Mouse (Mus musculus) embryonic facial prominence, embryonic 13.5 days (tissue): ENCODE measurements around the gene Tagln. TPM values are rescaled to one million over a fixed set of nuclear protein-coding genes. Genes with fewer than 3 reads are reported as not detected.

Experiments
- ATAC-seq: fragments of 200-750 bp; cut with Nextera tagmentation; 2 replicates; pipeline ENCODE4 v1.8.0; 2017; ENCODE audit warnings: low read depth; ENCODE audit not compliant: insufficient number of reproducible peaks, insufficient read depth, low FRiP score, low TSS enrichment
- H3K27ac ChIP-seq: fragments of 300-500 bp; sonication (generic); 2 replicates; pipeline ENCODE4 v1.5.1; 2015; ENCODE audit warnings: moderate library complexity, mild to moderate bottlenecking, inconsistent platforms
- H3K27me3 ChIP-seq: fragments of 300-500 bp; sonication (generic); 2 replicates; pipeline ENCODE4 v1.6.1; 2015; ENCODE audit warnings: mild to moderate bottlenecking, inconsistent platforms
- H3K36me3 ChIP-seq: fragments of 300-500 bp; sonication (generic); 2 replicates; pipeline ENCODE4 v1.6.1; 2015; ENCODE audit warnings: mild to moderate bottlenecking, inconsistent platforms
- H3K4me1 ChIP-seq: fragments of 300-500 bp; sonication (generic); 2 replicates; pipeline ENCODE4 v1.6.1; 2015; ENCODE audit warnings: inconsistent platforms
- H3K4me2 ChIP-seq: fragments of 300-500 bp; sonication (generic); 2 replicates; pipeline ENCODE4 v1.6.1; 2015; ENCODE audit warnings: moderate library complexity, mild to moderate bottlenecking, inconsistent platforms
- H3K4me3 ChIP-seq: fragments of 300-500 bp; sonication (generic); 2 replicates; pipeline ENCODE4 v1.5.1; 2015; ENCODE audit warnings: mild to moderate bottlenecking, inconsistent platforms
- H3K9ac ChIP-seq: fragments of 300-500 bp; sonication (generic); 2 replicates; pipeline ENCODE4 v1.6.1; 2015; ENCODE audit warnings: mild to moderate bottlenecking, inconsistent platforms
- H3K9me3 ChIP-seq: fragments of 300-500 bp; sonication (generic); 2 replicates; pipeline ENCODE4 v1.6.1; 2016; ENCODE audit warnings: inconsistent platforms
- WGBS: fragments of 180-500 bp; shearing (Covaris S2); methylation state at CpG from one replicate; pipeline ENCODE4 v1.1.7; 2015; ENCODE audit warnings: mixed read lengths; 5-methylcytosine and 5-hydroxymethylcytosine counted together
- polyA plus RNA-seq: library from polyadenylated mRNA; unstranded; fragments of >200 nt; fragmentation: Nextera tagmentation; extraction: Ambion mirVana; gene quantifications from 2 replicates; pipeline ENCODE4 v1.2.1, GENCODE M21; 2015

Tagln gene
- polyA plus RNA-seq, 1 experiment from 2014 or later = 25.3 TPM

- H3K9me3 ChIP-seq = no peaks in the 10 kb centered on the region
- H3K27ac ChIP-seq = no peak overlapping the region
- H3K4me2 ChIP-seq = no peak overlapping the region
- no peaks in the 10 kb centered on the region for H3K27me3 ChIP-seq
- no peak overlapping the region for H3K9ac ChIP-seq
- WGBS = 67% methylated on average over 1 of the region's 1 CpGs
- no peak for ATAC-seq
- no peak overlapping the region for H3K4me3 ChIP-seq
- H3K4me1 ChIP-seq = peaks cover 32% of the 10 kb centered on the region
- peaks cover 46% of the 10 kb centered on the region for H3K36me3 ChIP-seq
Observed at GRCm38 (mm10) chr9:45931958-45932357, 3.9 kb downstream of the Tagln start.

DNA sequence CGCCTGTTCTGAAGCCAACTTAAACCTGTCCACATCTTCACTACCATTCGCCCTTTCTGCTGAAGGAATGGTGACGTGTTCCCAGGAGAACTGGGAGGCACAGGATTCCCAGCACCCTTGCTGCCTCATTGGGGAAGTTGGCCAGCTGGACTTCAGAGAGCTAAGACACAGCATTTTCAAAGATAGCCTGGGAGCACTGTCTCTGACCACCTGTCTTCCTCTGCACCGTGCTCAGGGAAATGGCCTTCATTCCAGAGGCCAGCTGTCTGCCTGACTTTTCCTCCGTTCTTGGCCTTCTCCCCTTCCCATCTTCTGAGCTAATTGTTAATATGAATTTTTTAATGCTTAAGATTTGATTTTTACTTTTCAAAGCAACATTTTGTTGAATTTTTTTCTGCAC, 6.6 kb downstream of the Tagln start:
- Histone ChIP-seq H3K4me2 (no peak overlapping the region), H3K36me3 (peaks cover 64% of the 10 kb centered on the region)
- 85% methylated on average over 5 of the region's 5 CpGs for WGBS

GRCm38 (mm10) chr9:45919895-45920294, 16.0 kb downstream of the Tagln start:
- Histone ChIP-seq H3K27ac (no peak overlapping the region), H3K4me3 (no peak overlapping the region), H3K36me3 (peaks cover 85% of the 10 kb centered on the region), H3K27me3 (no peaks in the 10 kb centered on the region), H3K9ac (no peak overlapping the region), H3K4me2 (no peak overlapping the region), H3K9me3 (no peaks in the 10 kb centered on the region), H3K4me1 (no peaks in the 10 kb centered on the region)
- WGBS = 76% methylated on average over 1 of the region's 1 CpGs
- no peak for ATAC-seq

More for the DNA sequence above, 6.6 kb downstream of the Tagln start:
- Histone ChIP-seq H3K9ac (no peak overlapping the region), H3K4me3 (no peak overlapping the region), H3K9me3 (no peaks in the 10 kb centered on the region), H3K4me1 (peaks cover 18% of the 10 kb centered on the region), H3K27ac (no peak overlapping the region), H3K27me3 (no peaks in the 10 kb centered on the region)
- ATAC-seq = no peak

GRCm38 (mm10) chr9:45917041-45917934, 18.6 kb downstream of the Tagln start:
- no peak for ATAC-seq
- Histone ChIP-seq H3K9me3 (no peaks in the 10 kb centered on the region), H3K36me3 (peaks cover 94% of the 10 kb centered on the region), H3K4me3 (no peak overlapping the region), H3K27me3 (no peaks in the 10 kb centered on the region), H3K9ac (no peak overlapping the region), H3K4me1 (no peaks in the 10 kb centered on the region), H3K4me2 (no peak overlapping the region), H3K27ac (no peak overlapping the region)
- WGBS = 92% methylated on average over 5 of the region's 5 CpGs

GRCm38 (mm10) chr9:45915659-45916058, 20.2 kb downstream of the Tagln start:
- Histone ChIP-seq H3K4me3 (no peak overlapping the region), H3K36me3 (peaks cover 96% of the 10 kb centered on the region), H3K27me3 (no peaks in the 10 kb centered on the region), H3K4me2 (no peak overlapping the region), H3K9ac (no peak overlapping the region), H3K4me1 (no peaks in the 10 kb centered on the region), H3K9me3 (no peaks in the 10 kb centered on the region), H3K27ac (no peak overlapping the region)
- WGBS = 91% methylated on average over 2 of the region's 2 CpGs
- ATAC-seq = no peak

GRCm38 (mm10) chr9:45911673-45912072, 24.2 kb downstream of the Tagln start:
- peaks cover 12% of the 10 kb centered on the region for H3K4me1 ChIP-seq
- no peak for ATAC-seq
- H3K4me3 ChIP-seq = no peak overlapping the region
- no peaks in the 10 kb centered on the region for H3K9me3 ChIP-seq
- no peak overlapping the region for H3K4me2 ChIP-seq
- H3K9ac ChIP-seq = no peak overlapping the region
- 70% methylated on average over 1 of the region's 1 CpGs for WGBS
- no peak overlapping the region for H3K27ac ChIP-seq
- H3K27me3 ChIP-seq = no peaks in the 10 kb centered on the region
- H3K36me3 ChIP-seq = peaks cover 76% of the 10 kb centered on the region

- Histone ChIP-seq H3K4me2 (no peak overlapping the region), H3K36me3 (peaks cover 69% of the 10 kb centered on the region)
- no peak for ATAC-seq
Observed at GRCm38 (mm10) chr9:45910995-45911394, 24.9 kb downstream of the Tagln start.

GRCm38 (mm10) chr9:45907078-45907428, 28.8 kb downstream of the Tagln start:
- Histone ChIP-seq H3K4me2 (peak overlapping the region; percentile 80), H3K4me3 (peak overlapping the region; percentile 86), H3K36me3 (peaks cover 47% of the 10 kb centered on the region), H3K4me1 (peaks cover 23% of the 10 kb centered on the region), H3K27me3 (no peaks in the 10 kb centered on the region), H3K9me3 (no peaks in the 10 kb centered on the region), H3K9ac (peak overlapping the region; percentile 90), H3K27ac (peak overlapping the region; percentile 90)
- ATAC-seq = peak; percentile 35
- under 1% methylated on average over 19 of the region's 19 CpGs for WGBS

More at GRCm38 (mm10) chr9:45910995-45911394, 24.9 kb downstream of the Tagln start:
- Histone ChIP-seq H3K9ac (no peak overlapping the region), H3K27me3 (no peaks in the 10 kb centered on the region), H3K4me1 (peaks cover 12% of the 10 kb centered on the region), H3K4me3 (no peak overlapping the region), H3K9me3 (no peaks in the 10 kb centered on the region), H3K27ac (no peak overlapping the region)
- WGBS = 91% methylated on average over 3 of the region's 3 CpGs

- Histone ChIP-seq H3K9ac (peak within 1 kb of the TSS; percentile 90), H3K27ac (peak within 1 kb of the TSS; percentile 90), H3K4me3 (peak within 1 kb of the TSS; percentile 86), H3K27me3 (no peaks in the 10 kb centered on the region), H3K4me1 (peaks cover 23% of the 10 kb centered on the region), H3K9me3 (no peaks in the 10 kb centered on the region), H3K36me3 (peaks cover 47% of the 10 kb centered on the region), H3K4me2 (peak within 1 kb of the TSS; percentile 80)
- ATAC-seq = peak; percentile 81
- WGBS = under 1% methylated on average over 80 of the region's 80 CpGs
Observed at GRCm38 (mm10) chr9:45906355-45907077, 29.3 kb downstream of the Tagln start, which contains the start of the genes Pcsk7 and Rnf214. Gene Pcsk7 (plus strand): TSS chr9:45906497. Gene Rnf214 (minus strand): TSS chr9:45906911.

DNA sequence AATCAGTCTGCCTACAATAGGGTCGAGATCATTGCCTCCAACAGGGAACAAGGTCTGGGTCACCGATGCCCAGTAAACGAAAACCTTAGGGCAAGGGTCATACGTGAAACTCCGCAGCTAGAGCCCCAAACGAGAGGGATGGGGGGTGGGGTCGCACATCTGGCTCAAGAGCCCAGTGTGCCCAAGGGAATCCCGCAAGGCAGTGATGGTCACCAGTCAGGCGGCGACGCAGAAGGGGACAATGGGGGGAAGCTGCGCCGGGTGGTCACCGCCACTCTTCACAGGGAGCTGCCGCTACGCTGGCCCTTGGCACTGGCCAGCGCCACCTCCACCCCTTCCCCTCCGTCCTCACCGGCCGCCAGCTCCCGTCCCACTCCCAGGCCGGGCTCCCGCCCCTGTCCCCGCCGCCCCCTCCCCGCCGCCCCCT, 30.0 kb downstream of the Tagln start:
- Histone ChIP-seq H3K4me1 (peaks cover 23% of the 10 kb centered on the region), H3K36me3 (peaks cover 42% of the 10 kb centered on the region), H3K9ac (peak overlapping the region; percentile 90), H3K27me3 (no peaks in the 10 kb centered on the region), H3K4me2 (peak overlapping the region; percentile 80), H3K9me3 (no peaks in the 10 kb centered on the region), H3K4me3 (peak overlapping the region; percentile 86), H3K27ac (peak overlapping the region; percentile 90)
- under 1% methylated on average over 22 of the region's 27 CpGs for WGBS
- ATAC-seq = peak; percentile 23; the same call in 1 of the 2 replicates

DNA sequence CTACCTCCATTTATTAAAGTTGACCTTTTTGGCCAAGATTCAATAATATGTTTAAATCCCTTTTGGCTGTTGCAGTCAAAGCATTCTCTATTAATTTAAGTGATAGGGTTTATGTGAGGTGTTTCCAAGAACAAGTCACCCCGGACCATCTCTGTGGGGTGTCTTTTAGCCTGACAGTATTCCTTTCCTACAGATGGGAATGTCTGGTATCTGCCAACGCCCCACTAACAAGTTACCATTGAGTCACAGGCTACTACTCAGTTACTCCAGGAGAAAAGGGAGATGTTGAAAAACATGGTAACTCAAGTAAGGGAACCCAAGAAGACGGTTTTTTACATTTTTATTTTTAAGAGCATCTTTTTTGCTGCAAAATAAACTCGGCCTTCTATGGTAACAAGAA, 30.7 kb downstream of the Tagln start:
- no peaks in the 10 kb centered on the region for H3K27me3 ChIP-seq
- peak overlapping the region; percentile 90 for H3K9ac ChIP-seq
- WGBS = 52% methylated on average over 4 of the region's 4 CpGs
- no peak for ATAC-seq
- H3K9me3 ChIP-seq = no peaks in the 10 kb centered on the region
- peak overlapping the region; percentile 80 for H3K4me2 ChIP-seq
- peak overlapping the region; percentile 86 for H3K4me3 ChIP-seq
- H3K27ac ChIP-seq = peak overlapping the region; percentile 90; the same call in 1 of the 2 replicates
- H3K36me3 ChIP-seq = peaks cover 39% of the 10 kb centered on the region
- peaks cover 23% of the 10 kb centered on the region for H3K4me1 ChIP-seq
